Mouse (Mus musculus) inflammation-experienced regulatory T-cells, adult 6 months (primary cell): ENCODE measurements at regions not wholly inside any gene's neighbourhood (a gene's known extent, or its start where the extent isn't known, plus 50 kb on each side); places are given as distances from the start of the nearest gene placed in this dataset.
"Not testable (repeated sequence)": the region's sequence is repeated elsewhere in the genome, so short reads cannot be mapped to it uniquely, and the experiment has no call there.

Experiments
- ATAC-seq: one replicate; pipeline ENCODE4 v1.8.0; 2017

DNA sequence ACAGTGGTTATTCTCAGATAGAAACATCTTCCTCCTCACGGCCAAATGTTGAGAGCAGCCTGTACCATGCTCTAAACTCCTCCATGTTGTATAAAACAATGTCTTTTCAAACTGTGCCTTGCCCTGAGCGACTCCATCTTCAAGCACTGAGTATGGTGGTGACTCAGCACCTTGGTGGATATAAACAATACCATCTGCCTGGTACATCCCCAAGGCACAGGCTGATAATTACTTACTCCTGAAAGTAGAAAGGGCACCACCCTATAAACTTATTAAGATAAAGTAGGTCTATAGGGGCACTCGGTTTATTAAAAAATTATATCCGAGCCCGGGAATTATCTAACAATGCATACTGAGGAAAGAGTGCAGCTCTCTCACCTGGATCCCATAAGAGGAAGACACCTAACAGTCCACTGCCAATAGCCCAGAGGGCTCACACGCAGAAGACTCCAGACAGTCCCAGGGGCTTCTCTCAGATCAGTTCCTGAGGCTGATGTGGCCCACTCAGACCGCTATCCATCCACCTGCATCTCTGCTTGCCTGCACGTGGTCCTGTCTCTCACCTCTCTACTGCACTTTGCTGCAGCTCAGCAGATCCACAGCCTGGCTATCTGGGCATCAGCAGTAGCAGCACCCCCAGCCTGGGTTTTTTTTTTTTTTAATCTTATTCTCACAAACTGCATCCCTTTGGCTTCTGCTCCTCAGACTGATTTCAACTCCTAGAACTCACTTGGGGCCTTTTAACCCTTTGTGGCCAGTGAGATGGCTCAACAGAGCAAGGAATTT, 109.7 kb upstream of the Dlg1 start:
- ATAC-seq = no peak

DNA sequence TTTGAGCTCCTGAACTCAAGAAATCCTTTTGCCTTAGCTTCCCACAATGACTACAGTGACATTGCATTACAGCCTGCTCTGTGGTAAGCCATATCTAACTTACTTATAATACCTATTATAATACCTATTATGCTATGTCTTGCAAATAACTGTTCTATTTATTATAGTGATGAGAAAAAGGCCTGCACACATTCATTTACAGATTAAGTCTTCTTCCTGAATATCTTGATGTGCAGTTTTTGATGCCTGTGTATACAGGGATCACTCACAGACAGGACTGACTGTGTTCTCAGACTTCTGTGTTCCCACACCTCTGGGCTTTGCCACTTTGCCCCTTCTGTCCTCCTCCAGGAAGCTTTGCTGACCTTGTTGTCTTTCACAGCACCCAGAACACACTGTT, 102.8 kb upstream of the Dlg1 start:
- ATAC-seq = no peak

DNA sequence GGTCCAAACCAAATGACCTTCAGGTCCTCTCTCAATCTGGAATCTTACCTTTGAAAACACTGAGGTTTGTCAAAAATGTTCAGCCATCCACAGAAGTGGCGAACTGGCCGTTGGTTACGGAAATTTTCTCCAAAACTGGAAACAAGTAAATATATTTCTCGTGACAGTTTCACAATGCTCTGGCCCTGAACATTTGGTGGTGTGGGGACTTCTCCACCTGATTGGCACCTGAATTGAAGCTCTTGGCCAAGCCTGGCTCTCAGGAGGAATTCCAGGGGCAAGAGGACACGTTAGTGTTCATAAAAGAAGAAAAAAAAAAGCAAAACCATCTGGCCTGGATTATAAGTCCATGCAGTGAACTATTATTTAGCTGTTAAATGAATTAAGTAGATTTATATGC, 98.3 kb upstream of the Dlg1 start:
- no peak for ATAC-seq

DNA sequence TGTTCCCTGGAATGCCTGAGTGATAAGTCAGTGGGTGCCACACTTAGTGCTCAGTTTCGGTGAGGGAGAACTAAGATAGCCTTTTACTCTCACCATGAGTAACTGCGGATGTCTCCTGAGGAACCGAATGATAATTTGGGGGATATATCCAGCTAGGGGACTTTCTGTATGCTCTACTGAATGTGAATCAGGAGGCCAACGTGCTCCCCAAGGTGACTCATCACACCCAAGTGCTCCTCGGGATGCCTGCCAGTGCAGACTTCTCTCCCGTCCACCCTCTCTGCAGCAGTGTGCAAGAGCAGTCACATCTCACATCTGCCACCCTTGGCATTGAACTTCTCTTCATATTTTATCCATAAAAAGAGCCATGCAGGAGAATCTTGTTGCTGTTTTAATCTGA, 94.9 kb upstream of the Dlg1 start:
- no peak for ATAC-seq

DNA sequence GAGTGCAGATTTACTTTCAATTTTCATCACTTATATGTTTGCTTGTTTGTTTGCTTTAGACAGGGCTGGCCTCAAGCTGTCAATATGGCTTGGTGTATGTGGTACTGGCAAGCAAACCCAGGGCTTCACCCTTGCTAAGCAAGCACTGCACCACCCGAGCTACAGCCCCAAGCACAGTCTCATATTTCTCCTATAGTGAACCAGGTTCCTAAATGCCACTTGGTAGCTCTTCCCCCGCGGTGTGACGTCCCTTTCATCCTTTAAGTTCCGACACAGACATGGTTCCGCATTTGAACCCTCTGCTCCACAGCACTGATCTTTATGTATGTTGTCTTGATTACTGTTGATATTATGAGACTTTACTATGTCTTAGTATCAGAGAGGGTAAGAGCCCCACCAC, 93.4 kb upstream of the Dlg1 start:
- no peak for ATAC-seq

DNA sequence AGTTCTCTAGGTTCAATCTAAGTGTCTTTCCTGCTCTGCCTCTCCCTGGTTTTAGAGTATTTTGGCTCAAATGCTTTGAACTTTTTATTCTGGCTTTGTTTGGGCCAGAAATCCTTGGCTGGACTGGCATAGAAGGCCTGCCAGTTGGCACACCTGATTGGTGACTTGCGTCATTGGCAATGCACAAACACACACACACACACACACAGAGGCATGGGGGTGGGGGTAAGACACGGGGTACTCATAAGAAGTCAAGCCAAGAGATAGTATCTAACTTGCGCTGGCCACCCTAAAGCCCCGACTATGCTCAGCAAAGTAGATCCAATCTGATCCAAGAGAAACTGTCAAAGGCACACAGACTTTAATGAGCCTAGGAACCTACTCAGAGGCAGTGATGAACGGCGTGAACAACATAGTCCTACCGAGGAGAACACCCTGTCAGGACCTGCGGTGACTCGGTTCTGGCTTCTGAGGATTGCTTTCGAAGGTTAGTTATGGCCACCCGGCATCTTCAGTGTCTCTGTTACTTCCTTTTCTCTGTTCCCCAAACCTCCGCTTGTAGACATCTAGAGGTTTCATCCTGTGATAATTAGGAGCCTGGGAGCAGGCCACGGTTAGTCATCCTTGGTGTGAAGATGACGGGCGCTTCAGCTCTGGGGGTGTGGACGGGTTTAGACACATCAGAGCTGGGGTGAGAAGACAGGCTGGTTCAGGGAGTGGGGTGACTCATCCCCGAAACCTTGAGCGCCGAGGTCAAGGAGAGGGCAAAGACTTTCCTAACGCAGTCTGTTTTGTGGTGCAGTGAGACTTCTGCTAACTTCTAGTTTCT, 92.7 kb upstream of the Dlg1 start:
- ATAC-seq = peak; percentile 54

DNA sequence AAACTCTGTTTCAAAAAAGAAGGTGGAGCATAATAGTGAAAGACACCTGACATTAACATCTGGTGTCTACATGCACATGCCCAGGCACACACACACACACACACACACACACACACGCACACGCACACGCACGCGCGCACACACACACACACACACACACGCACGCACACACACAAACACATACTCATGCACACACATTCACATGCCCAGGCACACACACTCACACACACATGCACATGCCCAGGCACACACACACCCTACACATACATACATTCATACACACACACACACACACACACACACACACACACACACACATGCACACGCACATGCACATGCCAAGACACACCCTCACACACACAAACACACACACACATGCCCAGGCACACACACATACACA, 89.4 kb upstream of the Dlg1 start:
- not testable (repeated sequence) for ATAC-seq

DNA sequence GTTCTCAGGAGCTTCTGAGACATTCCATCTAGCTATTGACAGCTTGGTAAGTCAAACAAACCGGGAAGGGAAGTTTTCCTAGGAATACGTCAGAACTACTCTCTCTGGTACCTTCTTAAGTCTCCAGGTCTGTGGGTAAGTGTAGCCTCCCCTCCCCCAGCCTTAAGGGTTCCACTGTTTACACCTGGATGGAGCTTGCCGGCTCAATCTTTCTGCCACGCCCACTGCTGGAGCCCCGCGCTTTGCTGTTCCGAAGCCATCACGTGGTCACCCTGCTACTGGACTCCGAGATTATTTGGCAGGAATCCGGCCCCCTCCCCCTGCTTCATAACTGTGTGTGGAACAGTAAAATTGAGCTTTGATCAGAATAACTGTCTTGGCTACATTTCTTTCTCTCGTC, 87.6 kb upstream of the Dlg1 start:
- ATAC-seq = not testable (repeated sequence)

DNA sequence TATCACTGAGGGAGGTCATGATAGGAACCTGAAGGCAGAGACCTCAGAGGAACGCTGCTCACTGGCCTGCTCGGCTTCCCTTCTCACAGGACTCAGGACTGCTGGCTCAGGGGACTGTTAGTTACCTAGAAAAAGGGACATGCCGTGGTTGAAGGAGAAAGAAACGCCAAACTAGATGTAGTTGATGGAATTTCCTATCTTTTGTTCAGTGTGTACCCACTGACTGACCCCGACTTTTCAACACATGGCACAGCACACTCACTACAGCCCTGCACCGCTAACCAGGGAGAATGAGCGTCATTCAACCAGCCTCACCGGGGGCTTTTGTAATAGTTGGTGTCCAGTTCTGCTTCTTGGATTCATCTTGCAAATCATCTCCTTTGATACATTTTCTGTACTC, 86.8 kb upstream of the Dlg1 start:
- ATAC-seq = no peak

DNA sequence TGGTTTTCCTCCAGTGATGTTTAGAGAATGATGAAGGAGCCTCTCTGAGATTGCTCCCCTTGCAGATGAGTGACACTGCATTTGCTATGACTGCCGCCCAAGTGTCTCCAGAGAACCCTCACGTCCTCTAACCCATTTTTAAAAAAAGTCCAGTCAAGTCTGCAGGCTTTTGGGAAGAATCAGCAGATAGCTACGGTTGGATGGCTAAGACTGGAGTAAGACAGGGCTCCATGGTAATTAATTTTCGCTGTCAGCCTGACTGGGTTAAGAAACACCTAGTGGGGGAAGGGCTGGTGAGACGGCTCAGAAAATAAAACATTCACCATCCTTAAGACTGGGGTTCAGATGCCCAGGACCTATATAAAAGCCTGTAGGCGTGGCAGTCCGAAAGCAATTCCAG, 85.9 kb upstream of the Dlg1 start:
- no peak for ATAC-seq

DNA sequence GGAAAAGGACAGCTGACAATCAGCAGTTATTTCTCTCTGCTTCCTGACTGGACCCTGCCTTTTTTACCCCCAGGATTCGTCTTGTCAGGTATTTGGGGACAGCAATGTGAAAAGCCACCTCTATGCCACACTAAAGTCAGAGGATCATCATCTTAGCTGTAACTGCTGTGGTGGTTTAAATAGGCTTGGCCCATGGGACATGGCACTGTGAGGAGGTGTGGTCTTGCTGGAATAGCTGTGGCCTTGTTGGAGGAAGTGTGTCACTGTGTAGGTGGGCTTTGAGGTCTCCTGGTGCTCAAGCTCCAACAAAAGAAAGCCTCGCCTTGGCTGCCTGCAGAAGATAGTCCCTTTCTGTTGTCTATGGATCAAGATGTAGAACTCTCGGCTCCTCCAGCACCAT, 83.9 kb upstream of the Dlg1 start:
- no peak for ATAC-seq

DNA sequence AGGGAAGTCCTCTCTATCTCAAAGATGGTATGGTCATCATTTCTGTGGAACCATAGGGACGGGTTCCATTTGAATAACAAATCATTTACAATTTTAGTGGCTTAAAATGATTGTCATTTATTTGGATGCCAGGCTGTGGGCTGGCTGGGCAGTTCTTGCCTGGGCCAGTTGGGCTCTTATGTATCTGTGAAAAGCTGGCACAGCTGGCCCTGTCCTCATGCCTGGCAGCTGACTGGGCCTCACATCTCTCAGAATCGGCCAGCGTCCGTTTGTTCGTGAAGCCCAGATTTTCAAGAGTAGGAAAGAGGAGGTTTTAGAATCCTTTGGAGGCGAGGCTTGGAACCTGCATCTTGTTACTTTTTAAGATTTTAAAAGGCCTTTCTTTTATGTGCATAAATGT, 82.5 kb upstream of the Dlg1 start:
- ATAC-seq = no peak

DNA sequence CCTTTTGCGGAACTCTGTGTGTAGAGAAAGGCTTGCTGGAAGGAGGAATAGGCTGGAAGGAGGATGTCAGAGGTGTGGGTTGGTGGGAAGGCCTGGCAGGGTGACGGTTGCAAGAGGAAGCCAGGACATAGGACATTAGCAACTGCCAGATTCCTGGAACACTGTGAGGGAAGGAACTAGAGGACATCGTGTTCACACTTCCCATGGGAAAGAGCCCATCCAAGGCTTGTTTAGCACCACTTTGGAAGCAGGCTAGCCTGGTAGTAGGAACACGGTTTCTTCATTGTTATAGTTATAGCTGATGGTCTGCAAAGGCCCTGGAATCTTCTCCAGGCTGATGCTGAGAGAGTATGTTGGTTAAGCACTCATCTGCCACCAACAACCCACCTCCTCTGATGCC, 80.4 kb upstream of the Dlg1 start:
- no peak for ATAC-seq

DNA sequence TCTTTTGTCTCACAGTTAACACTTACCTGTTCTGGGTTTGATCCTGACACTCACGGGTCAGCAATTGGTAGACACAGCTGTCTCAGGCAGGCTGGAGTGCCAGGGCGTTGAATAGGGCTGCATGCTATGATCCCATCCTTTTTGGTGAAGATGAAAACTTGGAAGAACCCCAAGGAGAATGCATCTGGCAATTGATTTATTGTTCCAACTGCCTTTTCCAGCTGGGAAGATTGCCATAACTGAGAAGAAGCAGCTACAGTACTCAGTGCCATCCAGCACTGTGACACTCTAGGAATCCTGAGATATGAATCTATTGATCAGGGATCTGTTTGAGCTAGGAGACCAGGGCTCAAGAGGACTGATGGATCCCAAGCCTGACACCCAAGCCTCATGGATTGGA, 79.6 kb upstream of the Dlg1 start:
- ATAC-seq = no peak

DNA sequence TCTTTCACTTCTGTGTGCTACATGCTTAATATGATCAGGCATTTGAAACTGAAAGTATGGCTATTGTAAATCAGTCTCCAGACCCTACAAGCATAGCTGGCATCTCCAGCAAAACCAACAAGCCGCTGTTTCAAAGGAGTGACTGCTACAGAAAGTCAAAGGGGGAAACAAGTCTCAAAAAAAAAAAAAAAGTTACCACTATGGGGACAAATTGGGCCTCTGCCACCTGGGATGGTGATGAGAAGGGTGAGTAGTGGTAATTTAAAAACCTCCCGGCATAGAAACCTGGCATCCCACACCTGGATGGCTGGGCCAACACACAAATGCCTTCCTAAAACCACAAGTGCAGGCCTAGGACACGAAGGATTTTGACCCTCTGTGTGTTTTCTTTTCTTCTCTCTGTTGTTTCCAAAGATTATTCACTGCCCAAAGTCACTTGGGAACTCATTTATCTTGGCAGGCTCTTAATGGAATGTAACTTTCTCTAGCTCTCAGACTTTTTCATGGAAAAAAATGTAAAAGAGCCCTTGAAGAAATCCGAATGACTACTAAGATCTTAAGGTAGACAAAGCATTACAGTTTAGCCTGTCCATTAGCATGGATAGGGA, 78.9 kb upstream of the Dlg1 start:
- ATAC-seq = no peak

DNA sequence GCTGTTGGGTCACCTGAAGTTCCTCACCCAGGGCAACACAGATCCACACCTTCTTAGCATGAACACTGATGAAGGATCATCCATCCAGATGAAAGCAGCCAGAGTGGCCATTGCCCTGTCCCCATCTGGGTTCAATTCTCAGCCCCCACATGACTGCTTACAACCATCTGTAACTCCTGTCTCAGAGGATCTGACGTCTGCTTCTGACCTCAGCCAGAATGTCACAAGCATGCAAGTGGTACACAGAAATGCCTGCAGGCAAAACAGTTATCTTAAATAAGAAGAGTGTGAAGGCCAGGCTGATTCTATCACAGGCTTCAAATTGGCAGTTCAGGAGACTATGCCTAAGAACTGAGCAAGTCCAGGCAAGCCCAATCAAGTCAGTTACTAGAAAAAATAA, 76.2 kb upstream of the Dlg1 start:
- ATAC-seq = no peak

DNA sequence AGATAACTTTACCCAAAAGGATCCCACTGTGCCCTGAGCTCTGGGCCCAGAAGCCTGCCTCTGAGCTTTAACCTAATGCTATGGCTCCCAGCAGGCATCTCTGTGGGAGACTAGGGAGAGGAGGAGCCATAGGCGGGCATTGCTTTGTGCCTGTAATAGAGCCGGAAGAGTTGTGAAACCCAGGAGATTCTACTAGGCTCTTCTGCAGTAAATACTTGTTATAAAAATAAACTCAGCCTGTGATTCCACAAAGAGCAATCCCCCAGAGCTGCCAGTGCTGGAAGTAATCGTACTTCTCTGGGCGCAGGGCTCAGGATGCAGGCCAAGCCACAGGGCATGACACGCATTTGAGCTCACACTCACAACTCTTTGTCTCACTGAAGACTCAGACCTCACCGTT, 73.7 kb upstream of the Dlg1 start:
- ATAC-seq = no peak

DNA sequence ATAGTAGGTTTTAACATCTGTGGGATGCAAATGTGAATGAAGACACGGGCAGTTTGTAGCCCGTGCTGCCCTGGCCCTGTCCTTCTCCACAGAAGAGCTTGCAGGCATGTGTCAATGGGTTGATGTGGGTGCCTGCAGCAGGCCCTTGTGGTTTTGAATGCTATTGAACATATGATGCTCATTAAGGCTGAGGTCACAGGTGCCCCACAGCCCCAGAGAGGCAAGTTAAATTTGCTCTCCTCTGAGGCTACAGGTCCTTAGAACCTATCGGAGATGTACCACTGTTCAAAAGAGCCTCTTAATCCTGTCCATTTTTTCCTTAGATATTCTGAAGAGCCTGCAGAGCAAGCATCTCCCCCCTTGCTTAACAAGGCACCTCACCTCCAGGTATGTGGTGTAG, 71.7 kb upstream of the Dlg1 start:
- ATAC-seq = no peak

DNA sequence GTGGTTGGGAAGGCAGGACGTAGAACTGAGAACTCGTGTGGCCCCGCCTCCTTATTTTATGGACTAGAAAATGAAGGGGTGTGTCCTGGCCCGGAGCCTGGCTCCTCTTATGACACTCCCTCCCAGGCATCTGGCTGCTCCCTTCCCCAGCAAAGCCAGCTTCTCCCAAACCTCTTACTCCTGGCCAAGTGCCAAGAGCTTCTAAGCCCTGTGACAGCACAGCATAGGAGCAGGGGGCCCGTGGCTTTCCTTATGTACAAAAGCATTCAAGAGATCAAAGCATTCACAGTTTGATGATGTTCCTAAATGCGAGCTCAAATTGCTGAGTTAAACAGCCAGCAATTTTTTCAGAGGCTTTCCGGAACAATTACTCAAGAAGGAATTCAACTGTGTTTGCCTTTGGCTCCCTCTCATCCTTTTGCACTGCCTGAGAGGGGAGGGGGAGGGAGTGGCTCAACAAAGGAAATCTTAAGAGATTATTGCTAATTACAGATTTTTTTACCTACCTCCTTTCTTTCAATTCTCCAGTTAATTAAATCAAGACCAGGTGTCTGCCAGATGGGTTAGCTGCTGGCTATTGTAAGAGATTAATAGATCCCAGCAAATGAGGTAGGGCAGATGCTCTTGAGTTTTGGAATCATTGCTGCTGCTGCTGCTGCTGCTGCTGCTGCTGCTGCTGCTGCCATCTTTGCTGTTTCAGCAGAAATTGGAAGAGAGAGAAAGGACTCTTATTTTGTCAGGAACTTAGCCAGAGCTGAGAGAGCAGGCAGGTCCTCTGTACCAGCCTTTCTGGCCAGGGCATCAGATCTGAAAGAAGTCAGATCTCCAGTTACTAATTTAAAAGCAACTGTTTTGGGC, 71.0 kb upstream of the Dlg1 start:
- no peak for ATAC-seq

DNA sequence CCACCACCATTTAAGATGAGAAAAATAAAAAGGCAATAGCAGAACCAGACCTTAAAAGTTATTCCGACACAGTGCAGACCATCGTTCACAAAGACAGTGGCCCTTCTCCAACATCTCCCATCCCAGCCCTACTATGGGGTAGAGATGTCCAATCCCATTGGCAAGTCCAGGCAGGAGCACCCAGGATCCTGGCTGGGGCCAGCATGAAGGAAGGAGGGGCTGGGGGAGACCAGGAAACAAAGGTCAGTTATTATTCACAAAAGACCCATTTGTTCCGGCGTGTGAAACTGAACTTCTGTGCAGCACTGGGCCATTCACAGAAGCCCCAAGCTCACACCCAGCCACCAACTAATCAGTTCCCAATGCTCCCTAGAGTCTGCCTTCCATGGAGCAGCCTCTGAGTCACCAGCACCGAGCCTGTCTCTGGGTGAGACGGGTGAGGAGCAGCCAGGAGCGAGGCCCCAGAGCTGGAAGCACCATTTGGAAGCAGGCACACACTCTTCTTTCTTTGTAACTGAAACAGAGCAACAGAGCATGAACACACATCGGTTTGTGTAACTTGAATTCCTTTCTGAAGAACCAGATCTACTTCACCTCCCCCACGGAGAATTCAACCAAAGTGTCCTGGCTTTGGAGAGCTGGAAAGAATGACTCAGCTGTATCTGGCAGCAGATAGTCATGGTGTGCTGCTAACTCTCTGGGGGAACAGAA, 70.1 kb upstream of the Dlg1 start:
- no peak for ATAC-seq

DNA sequence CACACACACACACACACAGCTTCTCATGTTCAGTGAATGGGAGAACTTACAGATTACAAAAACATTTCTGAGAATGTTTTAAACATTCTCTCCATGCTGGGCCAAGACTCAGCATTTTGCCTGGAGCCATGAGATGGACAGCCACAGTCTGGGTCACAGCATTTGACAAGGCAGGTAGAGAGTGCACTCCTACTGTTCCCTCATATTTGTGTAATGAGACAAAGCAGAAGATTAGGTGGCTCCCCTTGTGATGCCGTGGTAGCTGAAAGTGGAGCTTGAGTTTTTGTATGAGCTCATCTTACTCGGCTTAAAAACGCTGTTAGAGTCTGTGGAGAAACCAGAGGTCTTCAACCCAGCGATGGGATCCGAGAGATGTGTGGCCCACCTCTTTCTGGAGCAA, 65.3 kb upstream of the Dlg1 start:
- ATAC-seq = no peak

DNA sequence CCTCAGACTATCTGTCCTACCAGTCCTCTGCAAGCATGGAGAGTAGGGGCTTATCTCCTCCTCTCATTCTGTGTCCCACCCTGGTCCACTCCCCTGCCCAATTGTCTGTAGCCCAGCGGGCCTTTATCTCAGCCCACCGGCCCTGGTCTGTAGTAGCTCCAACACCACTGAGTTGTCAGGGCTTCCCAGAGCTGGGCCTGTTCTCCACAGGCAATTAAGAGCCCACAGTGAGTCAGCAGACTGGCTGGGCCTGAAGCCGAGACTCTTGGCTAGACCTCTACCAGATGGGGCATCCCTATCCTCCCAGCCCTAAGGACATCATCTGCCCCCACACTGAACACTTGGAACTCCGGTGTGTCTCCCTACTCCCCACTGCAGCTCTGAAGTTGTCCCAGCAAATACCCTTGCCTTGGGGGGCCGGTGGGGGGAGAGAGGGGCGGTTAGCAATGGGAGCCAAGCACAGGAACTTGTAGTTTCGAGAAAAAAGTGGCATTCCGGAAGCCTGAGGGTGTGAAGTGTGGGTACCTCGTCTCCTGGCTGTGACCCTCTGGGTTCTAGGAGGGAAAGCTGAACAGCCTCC, 64.7 kb upstream of the Dlg1 start:
- ATAC-seq = no peak
